Mouse (Mus musculus) small intestine, adult 2 months (tissue): ENCODE measurements around the gene Slit2.

Experiments used
- CTCF ChIP-seq: fragments of 200-500 bp; IDR thresholded peaks from 2 replicates; pipeline ENCODE4 v1.5.1; 2012; ENCODE audit warnings: low read depth, mild to moderate bottlenecking, control low read depth, inconsistent platforms, low read length, moderate library complexity, mixed read lengths; ENCODE audit not compliant: insufficient replicate concordance, insufficient read length; ENCODE audit errors: extremely low read depth
- POLR2A ChIP-seq: fragments of 200-500 bp; IDR thresholded peaks from 2 replicates; pipeline ENCODE4 v1.6.1; 2012; ENCODE audit warnings: low read depth, mild to moderate bottlenecking, control low read depth, inconsistent platforms, low read length, moderate library complexity

DNA sequence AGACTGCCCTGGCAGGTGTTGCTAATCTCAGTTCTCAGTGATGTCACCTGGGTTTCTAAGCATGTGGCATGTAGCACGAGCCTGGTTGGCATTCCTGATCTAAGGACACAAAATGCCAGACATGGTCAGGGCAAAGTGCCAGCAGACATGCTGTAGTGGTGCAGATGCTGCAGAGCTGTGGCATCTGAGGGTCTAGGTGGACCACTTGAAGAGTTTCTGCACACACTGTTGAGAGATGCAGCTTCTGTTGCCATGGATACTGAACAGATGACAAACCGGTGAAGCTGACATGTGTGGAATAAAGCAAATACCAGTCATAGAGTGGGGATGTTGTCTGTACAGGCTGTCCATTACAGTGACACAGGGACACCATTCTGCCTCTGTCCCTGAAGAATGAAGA lies 7.1 kb upstream of the Slit2 start:
- TF ChIP-seq POLR2A = no peak
- TF ChIP-seq CTCF = no peak
